Mouse (Mus musculus) central nervous system, embryonic 11.5 days (tissue): ENCODE data around the gene Adgrg1. TPM values are rescaled to one million over a fixed set of nuclear protein-coding genes. Genes with fewer than 3 reads are reported as not detected.

Source experiments
- polyA plus RNA-seq: library from polyadenylated mRNA; depleted of rRNA; stranded (reverse); fragments of >200 nt; gene quantifications from 2 replicates; pipeline ENCODE4 v1.2.3, GENCODE M21; 2012; rRNA removed

The Adgrg1 gene
- polyA plus RNA-seq = 160 and 196 TPM in 2 replicates

GRCm38 (mm10) chr8:94974467-94975165 lies at the start of gene Adgrg1:
Adgrg1 (plus strand) TSS chr8:94974751.

GRCm38 (mm10) chr8:95017451-95017850 lies 42.9 kb downstream of the Adgrg1 start, which contains the start of gene Adgrg3:
Adgrg3 (plus strand) TSS chr8:95017692.

GRCm38 (mm10) chr8:95054927-95055510 lies 80.5 kb downstream of the Adgrg1 start, which contains the start of gene Drc7:
Drc7 (plus strand) TSS chr8:95055103.

Other genes with a start within 250 kb of the Adgrg1 start
- gene Ccl22, start 229.2 kb upstream of the Adgrg1 start, polyA plus RNA-seq = not detected in 2 replicates
- gene Cx3cl1, start 202.7 kb upstream of the Adgrg1 start, polyA plus RNA-seq = 7.0 and 7.1 TPM in 2 replicates
- 0.15 TPM in 1 of 2 replicates, not detected in the other for gene Ccl17, start 164.3 kb upstream of the Adgrg1 start, polyA plus RNA-seq
- gene Coq9, start 136.4 kb upstream of the Adgrg1 start, polyA plus RNA-seq = 56.5 and 57.9 TPM in 2 replicates
- 71.1 and 73.5 TPM in 2 replicates for gene Ciapin1, start 136.4 kb upstream of the Adgrg1 start, polyA plus RNA-seq
- 124 and 127 TPM in 2 replicates for gene Polr2c, start 117.3 kb upstream of the Adgrg1 start, polyA plus RNA-seq
- 15.2 and 21.9 TPM in 2 replicates for gene Dok4, start 98.4 kb upstream of the Adgrg1 start, polyA plus RNA-seq
- 24.7 and 25.5 TPM in 2 replicates for gene Ccdc102a, start 56.7 kb upstream of the Adgrg1 start, polyA plus RNA-seq
- gene Adgrg5, start 51.1 kb upstream of the Adgrg1 start, polyA plus RNA-seq = 0.20 and 0.42 TPM in 2 replicates
- 3.7 and 5.3 TPM in 2 replicates for gene Adgrg3, start 42.9 kb downstream of the Adgrg1 start, polyA plus RNA-seq
- gene Drc7, start 80.4 kb downstream of the Adgrg1 start, polyA plus RNA-seq = 0.25 and 0.55 TPM in 2 replicates
- 28.8 and 36.1 TPM in 2 replicates for gene Katnb1, start 106.4 kb downstream of the Adgrg1 start, polyA plus RNA-seq
- gene Kifc3, start 228.1 kb downstream of the Adgrg1 start, polyA plus RNA-seq = 11.5 and 13.4 TPM in 2 replicates